Mouse (Mus musculus) brain, embryonic 14.5 days (tissue): ENCODE results near the gene Cxcl17.

Source experiments
- CTCF ChIP-seq: fragments of 200-500 bp; IDR thresholded peaks from 2 replicates; pipeline ENCODE4 v1.5.1; 2012; ENCODE audit warnings: inconsistent platforms, mild to moderate bottlenecking, moderate library complexity, borderline replicate concordance; ENCODE audit not compliant: insufficient read depth, insufficient read length; ENCODE audit errors: extremely low read depth
- POLR2A ChIP-seq: fragments of 200-500 bp; IDR thresholded peaks from 2 replicates; pipeline ENCODE4 v1.6.1; 2012; ENCODE audit warnings: mild to moderate bottlenecking, inconsistent platforms, borderline replicate concordance; ENCODE audit not compliant: poor library complexity, insufficient read depth, insufficient read length, severe bottlenecking; ENCODE audit errors: extremely low read depth

DNA sequence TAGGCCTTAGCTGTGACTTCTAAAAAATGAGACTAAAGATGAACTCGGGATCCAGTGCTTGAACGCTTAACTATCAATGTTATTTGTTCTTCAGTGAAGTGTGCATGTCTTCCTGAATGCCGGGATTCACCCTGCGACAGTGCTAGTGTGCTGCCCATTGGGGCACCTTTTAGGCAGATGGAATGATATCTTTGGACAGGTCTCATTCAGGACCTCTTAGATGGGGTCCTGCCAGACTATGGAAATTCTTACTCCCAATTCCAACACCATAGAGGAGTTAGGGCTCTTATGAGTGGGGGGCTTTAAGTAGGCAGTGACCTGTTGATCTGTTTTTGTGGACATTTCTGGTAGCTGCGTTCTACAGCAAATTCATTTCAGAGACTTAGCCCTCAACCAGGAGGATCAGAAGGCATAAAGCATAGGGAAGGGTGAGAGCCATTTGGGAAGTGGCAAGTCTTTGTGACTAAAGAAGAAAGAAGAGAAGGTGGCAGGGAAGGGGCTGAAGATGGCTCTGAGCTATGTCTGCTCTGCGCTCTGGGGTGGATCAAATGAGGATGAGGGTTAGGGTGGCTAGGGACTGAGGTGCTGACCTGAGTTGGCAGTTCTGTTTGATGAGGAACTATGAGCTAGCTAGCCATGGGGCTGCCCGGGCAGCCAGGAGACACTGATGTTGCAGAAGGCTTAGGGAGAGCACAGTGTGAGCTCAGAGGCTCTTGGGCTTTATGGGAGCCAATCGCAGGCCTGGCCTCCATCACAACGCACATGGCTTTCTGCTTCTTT is 21.3 kb upstream of the Cxcl17 start:
- TF ChIP-seq CTCF (no peak), POLR2A (no peak)
